Mouse (Mus musculus) midbrain, embryonic 16.5 days (tissue): ENCODE data around the gene Bnc2. TPM values are rescaled to one million over a fixed set of nuclear protein-coding genes. Genes with fewer than 3 reads are reported as not detected.
A peak's percentile ranks its signal among the peaks of the same experiment; 100 is the strongest.

Source experiments
- ATAC-seq: fragments of 200-750 bp; cut with Nextera tagmentation; 2 replicates; pipeline ENCODE4 v1.8.0; 2017; ENCODE audit warnings: moderate TSS enrichment
- H3K27ac ChIP-seq: fragments of 300-500 bp; sonication (generic); 2 replicates; pipeline ENCODE4 v1.5.1; 2014; ENCODE audit warnings: mild to moderate bottlenecking, low read length, mixed read lengths
- H3K27me3 ChIP-seq: fragments of 300-500 bp; sonication (generic); 2 replicates; pipeline ENCODE4 v1.6.1; 2014; ENCODE audit warnings: low read depth, low read length, mixed read lengths; ENCODE audit not compliant: control insufficient read depth, insufficient read depth
- H3K36me3 ChIP-seq: fragments of 300-500 bp; sonication (generic); 2 replicates; pipeline ENCODE4 v1.6.1; 2014; ENCODE audit warnings: mild to moderate bottlenecking, low read length, moderate library complexity, mixed read lengths; ENCODE audit not compliant: control insufficient read depth, insufficient read depth
- H3K4me1 ChIP-seq: fragments of 300-500 bp; sonication (generic); 2 replicates; pipeline ENCODE4 v1.6.1; 2014; ENCODE audit warnings: mild to moderate bottlenecking, low read length, mixed read lengths; ENCODE audit not compliant: control insufficient read depth, insufficient read depth
- H3K4me2 ChIP-seq: fragments of 300-500 bp; sonication (generic); 2 replicates; pipeline ENCODE4 v1.6.1; 2014; ENCODE audit warnings: mild to moderate bottlenecking, low read length, mixed read lengths
- H3K4me3 ChIP-seq: fragments of 300-500 bp; sonication (generic); 2 replicates; pipeline ENCODE4 v1.5.1; 2014; ENCODE audit warnings: low read depth, mild to moderate bottlenecking, low read length, moderate library complexity, mixed read lengths
- H3K9ac ChIP-seq: fragments of 300-500 bp; sonication (generic); 2 replicates; pipeline ENCODE4 v1.6.1; 2014; ENCODE audit warnings: low read depth, low read length, mixed read lengths
- H3K9me3 ChIP-seq: fragments of 300-500 bp; sonication (generic); replicated peaks from 2 replicates; pipeline ENCODE4 v1.6.1; 2014; ENCODE audit warnings: mild to moderate bottlenecking, low read length, mixed read lengths; ENCODE audit not compliant: control insufficient read depth, poor library complexity, severe bottlenecking
- WGBS: fragments of 180-500 bp; shearing (Covaris S2); extraction: QIAGEN DNeasy Blood & Tissue Kit; methylation state at CpG from one replicate; pipeline ENCODE4 v1.1.7; 2014; 5-methylcytosine and 5-hydroxymethylcytosine counted together
- polyA plus RNA-seq: library from polyadenylated mRNA; unstranded; fragments of >200 nt; fragmentation: Nextera tagmentation; extraction: Ambion mirVana; gene quantifications from 2 replicates; pipeline ENCODE4 v1.2.1, GENCODE M21; 2015

Gene Bnc2
- polyA plus RNA-seq, 1 experiment from 2014 or later: 20.1 TPM

- no peaks in the 10 kb centered on the region for H3K27me3 ChIP-seq
- H3K36me3 ChIP-seq: no peaks in the 10 kb centered on the region
- no peak overlapping the region for H3K27ac ChIP-seq
- WGBS: 84% methylated on average over 3 of the region's 3 CpGs
- H3K4me1 ChIP-seq: peaks cover 4% of the 10 kb centered on the region; the same call in 1 of the 2 replicates
- H3K4me3 ChIP-seq: no peak overlapping the region
- no peaks in the 10 kb centered on the region for H3K9me3 ChIP-seq
- ATAC-seq: no peak
- H3K4me2 ChIP-seq: no peak overlapping the region
- H3K9ac ChIP-seq: no peak overlapping the region
Measured at GRCm38 (mm10) chr4:84458218-84458560, 216.9 kb downstream of the Bnc2 start.

GRCm38 (mm10) chr4:84457512-84458217, 217.4 kb downstream of the Bnc2 start:
- WGBS: 80% methylated on average over 10 of the region's 10 CpGs
- Histone ChIP-seq H3K4me1 (peaks cover 4% of the 10 kb centered on the region; the same call in 1 of the 2 replicates), H3K9ac (no peak overlapping the region), H3K4me2 (no peak overlapping the region), H3K27ac (no peak overlapping the region), H3K36me3 (no peaks in the 10 kb centered on the region), H3K27me3 (no peaks in the 10 kb centered on the region), H3K9me3 (no peaks in the 10 kb centered on the region), H3K4me3 (no peak overlapping the region)
- no peak for ATAC-seq

- no peaks in the 10 kb centered on the region for H3K27me3 ChIP-seq
- no peaks in the 10 kb centered on the region for H3K9me3 ChIP-seq
- H3K4me2 ChIP-seq: peak overlapping the region; percentile 20
- 68% methylated on average over 5 of the region's 5 CpGs for WGBS
- no peak overlapping the region for H3K27ac ChIP-seq
- H3K9ac ChIP-seq: no peak overlapping the region
- no peak; the same call in 1 of the 2 replicates for ATAC-seq
- no peaks in the 10 kb centered on the region for H3K36me3 ChIP-seq
- no peak overlapping the region for H3K4me3 ChIP-seq
- H3K4me1 ChIP-seq: peaks cover 4% of the 10 kb centered on the region; the same call in 1 of the 2 replicates
Measured at GRCm38 (mm10) chr4:84456853-84457249, 218.2 kb downstream of the Bnc2 start.

- Histone ChIP-seq H3K4me2 (peak overlapping the region; percentile 20), H3K9ac (no peak overlapping the region)
- WGBS: 61% methylated on average over 16 of the region's 16 CpGs
Measured at GRCm38 (mm10) chr4:84456198-84456852, 218.8 kb downstream of the Bnc2 start.

GRCm38 (mm10) chr4:84454493-84454892, 220.6 kb downstream of the Bnc2 start:
- no peak overlapping the region for H3K27ac ChIP-seq
- ATAC-seq: no peak
- no peaks in the 10 kb centered on the region for H3K36me3 ChIP-seq
- no peaks in the 10 kb centered on the region for H3K27me3 ChIP-seq
- H3K9ac ChIP-seq: no peak overlapping the region
- no peak overlapping the region for H3K4me3 ChIP-seq
- H3K9me3 ChIP-seq: no peaks in the 10 kb centered on the region
- no peak overlapping the region for H3K4me2 ChIP-seq
- H3K4me1 ChIP-seq: peaks cover 4% of the 10 kb centered on the region; the same call in 1 of the 2 replicates
- WGBS: 54% methylated on average over 3 of the region's 3 CpGs

More at GRCm38 (mm10) chr4:84456198-84456852, 218.8 kb downstream of the Bnc2 start:
- no peaks in the 10 kb centered on the region for H3K9me3 ChIP-seq
- peak; percentile 32; the same call in 1 of the 2 replicates for ATAC-seq
- no peak overlapping the region for H3K27ac ChIP-seq
- no peak overlapping the region for H3K4me3 ChIP-seq
- no peaks in the 10 kb centered on the region for H3K36me3 ChIP-seq
- no peaks in the 10 kb centered on the region for H3K27me3 ChIP-seq
- peaks cover 4% of the 10 kb centered on the region; the same call in 1 of the 2 replicates for H3K4me1 ChIP-seq

- Histone ChIP-seq H3K27me3 (no peaks in the 10 kb centered on the region), H3K9me3 (no peaks in the 10 kb centered on the region), H3K36me3 (no peaks in the 10 kb centered on the region), H3K9ac (no peak overlapping the region), H3K4me2 (no peak overlapping the region), H3K27ac (no peak overlapping the region), H3K4me1 (peaks cover 4% of the 10 kb centered on the region; the same call in 1 of the 2 replicates), H3K4me3 (no peak overlapping the region)
- no peak for ATAC-seq
- 71% methylated on average over 4 of the region's 4 CpGs for WGBS
Measured at GRCm38 (mm10) chr4:84453586-84453985, 221.5 kb downstream of the Bnc2 start.

- Histone ChIP-seq H3K4me3 (no peak overlapping the region), H3K27ac (no peak overlapping the region), H3K4me1 (peaks cover 4% of the 10 kb centered on the region; the same call in 1 of the 2 replicates), H3K36me3 (no peaks in the 10 kb centered on the region), H3K9ac (no peak overlapping the region), H3K9me3 (no peaks in the 10 kb centered on the region), H3K4me2 (no peak overlapping the region), H3K27me3 (no peaks in the 10 kb centered on the region)
- ATAC-seq: no peak
- 86% methylated on average over 3 of the region's 3 CpGs for WGBS
Measured at GRCm38 (mm10) chr4:84452642-84453041, 222.4 kb downstream of the Bnc2 start.

GRCm38 (mm10) chr4:84449246-84450005, 225.6 kb downstream of the Bnc2 start:
- Histone ChIP-seq H3K4me2 (no peak overlapping the region), H3K36me3 (no peaks in the 10 kb centered on the region), H3K4me3 (no peak overlapping the region), H3K27me3 (no peaks in the 10 kb centered on the region), H3K4me1 (no peaks in the 10 kb centered on the region), H3K9ac (no peak overlapping the region), H3K9me3 (no peaks in the 10 kb centered on the region), H3K27ac (no peak overlapping the region)
- ATAC-seq: no peak
- WGBS: 74% methylated on average over 7 of the region's 7 CpGs
